Mouse (Mus musculus): ENCODE measurements around the gene Exoc3l4. TPM values are rescaled to one million over a fixed set of nuclear protein-coding genes. Genes with fewer than 3 reads are reported as not detected.

Exoc3l4 gene
- polyA plus RNA-seq, 1 experiment from 2014 or later, result 11.3 TPM

DNA sequence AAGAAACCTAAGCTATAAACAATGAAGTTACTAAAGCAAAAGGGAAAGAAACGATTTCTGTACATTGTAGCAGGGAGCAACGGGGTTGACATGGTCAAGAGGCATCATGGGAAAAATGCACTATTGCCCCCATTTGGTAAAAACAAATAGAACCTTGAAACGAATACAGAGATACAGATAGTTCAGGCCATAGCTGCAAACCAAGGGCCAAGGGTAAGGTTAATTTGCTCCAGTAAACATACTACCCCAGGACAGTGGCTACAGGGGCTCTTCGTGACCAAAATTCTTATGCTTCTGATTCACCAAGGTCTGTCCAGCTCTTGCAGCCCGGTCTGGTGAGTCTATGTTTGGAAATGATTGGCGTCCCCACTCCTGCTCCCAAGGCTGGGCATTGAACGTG is 46.8 kb downstream of the Exoc3l4 start:
- 77% methylated on average over 7 of the region's 7 CpGs for WGBS (ENCODE audit: insufficient replicate concordance)
- Histone ChIP-seq H3K27me3 (ENCODE audit: control insufficient read depth, insufficient read depth, low read length) (peaks cover 5% of the 10 kb centered on the region; the same call in 1 of the 2 replicates), H3K4me3 (ENCODE audit: low read depth, low read length) (no peak overlapping the region), H3K4me1 (ENCODE audit: control insufficient read depth, insufficient read depth, low read length) (peaks cover 12% of the 10 kb centered on the region), H3K4me2 (no peak overlapping the region), H3K27ac (ENCODE audit: low read depth, low read length) (no peak overlapping the region), H3K36me3 (ENCODE audit: control insufficient read depth, insufficient read depth, low read length) (no peaks in the 10 kb centered on the region), H3K9me3 (replicated peaks; ENCODE audit: control insufficient read depth, low read length) (no peaks in the 10 kb centered on the region), H3K9ac (ENCODE audit: low read depth, low read length) (no peak overlapping the region)
- ATAC-seq (replicated peaks; ENCODE audit: insufficient number of reproducible peaks, low FRiP score, low TSS enrichment), result no peak

DNA sequence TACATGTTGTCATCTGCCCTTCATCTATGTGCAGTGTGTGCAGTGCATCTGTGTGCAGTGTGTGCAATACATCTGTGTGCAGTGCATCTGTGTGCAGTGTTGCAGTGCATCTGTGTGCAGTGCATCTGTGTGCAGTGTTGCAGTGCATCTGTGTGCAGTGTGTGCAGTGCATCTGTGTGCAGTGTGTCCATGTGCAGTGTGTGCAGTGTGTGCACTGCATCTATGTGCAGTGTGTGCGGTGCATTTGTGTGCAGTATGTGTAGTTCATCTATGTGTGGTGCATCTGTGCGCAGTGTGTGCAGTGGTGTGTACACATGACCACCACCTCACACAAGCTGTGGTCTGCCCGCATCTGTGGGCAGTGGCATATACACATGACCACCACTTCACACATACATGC is 49.6 kb downstream of the Exoc3l4 start:
- H3K4me3 ChIP-seq (ENCODE audit: low read depth, low read length), result no peak overlapping the region
- H3K36me3 ChIP-seq (ENCODE audit: control insufficient read depth, insufficient read depth, low read length), result no peaks in the 10 kb centered on the region
- WGBS (ENCODE audit: insufficient replicate concordance), result 90% methylated on average over 3 of the region's 3 CpGs
- H3K9me3 ChIP-seq (replicated peaks; ENCODE audit: control insufficient read depth, low read length), result no peaks in the 10 kb centered on the region
- no peak overlapping the region for H3K9ac ChIP-seq (ENCODE audit: low read depth, low read length)
- no peaks in the 10 kb centered on the region for H3K27me3 ChIP-seq (ENCODE audit: control insufficient read depth, insufficient read depth, low read length)
- H3K4me1 ChIP-seq (ENCODE audit: control insufficient read depth, insufficient read depth, low read length), result peaks cover 4% of the 10 kb centered on the region
- ATAC-seq (replicated peaks; ENCODE audit: insufficient number of reproducible peaks, low FRiP score, low TSS enrichment), result no peak
- no peak overlapping the region for H3K4me2 ChIP-seq
- no peak overlapping the region for H3K27ac ChIP-seq (ENCODE audit: low read depth, low read length)

DNA sequence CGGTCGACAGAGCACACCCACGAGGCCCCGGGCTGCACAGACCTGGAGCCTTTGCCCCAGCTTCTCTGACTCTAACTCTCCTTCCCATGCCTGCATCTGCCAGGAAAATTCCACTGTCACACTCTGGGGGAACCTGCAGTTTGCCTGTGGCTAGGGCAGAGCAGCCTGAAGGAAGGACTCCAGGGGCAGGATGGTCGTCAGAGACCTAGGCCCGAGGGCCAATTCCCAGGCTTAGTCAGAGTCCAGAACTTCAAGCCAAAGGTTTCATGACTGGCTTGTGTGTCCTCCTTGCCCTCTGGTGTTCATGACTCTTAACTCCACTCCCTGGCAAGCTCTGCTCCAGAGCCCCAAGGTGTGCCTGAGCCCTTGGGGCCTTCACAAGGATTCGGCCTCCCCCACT is 51.4 kb downstream of the Exoc3l4 start:
- Histone ChIP-seq H3K4me1 (ENCODE audit: control insufficient read depth, insufficient read depth, low read length) (no peaks in the 10 kb centered on the region), H3K9me3 (replicated peaks; ENCODE audit: control insufficient read depth, low read length) (no peaks in the 10 kb centered on the region), H3K9ac (ENCODE audit: low read depth, low read length) (no peak overlapping the region), H3K4me3 (ENCODE audit: low read depth, low read length) (no peak overlapping the region), H3K4me2 (no peak overlapping the region), H3K27me3 (ENCODE audit: control insufficient read depth, insufficient read depth, low read length) (no peaks in the 10 kb centered on the region), H3K27ac (ENCODE audit: low read depth, low read length) (no peak overlapping the region), H3K36me3 (ENCODE audit: control insufficient read depth, insufficient read depth, low read length) (no peaks in the 10 kb centered on the region)
- no peak for ATAC-seq (replicated peaks; ENCODE audit: insufficient number of reproducible peaks, low FRiP score, low TSS enrichment)
- 78% methylated on average over 7 of the region's 7 CpGs for WGBS (ENCODE audit: insufficient replicate concordance)

DNA sequence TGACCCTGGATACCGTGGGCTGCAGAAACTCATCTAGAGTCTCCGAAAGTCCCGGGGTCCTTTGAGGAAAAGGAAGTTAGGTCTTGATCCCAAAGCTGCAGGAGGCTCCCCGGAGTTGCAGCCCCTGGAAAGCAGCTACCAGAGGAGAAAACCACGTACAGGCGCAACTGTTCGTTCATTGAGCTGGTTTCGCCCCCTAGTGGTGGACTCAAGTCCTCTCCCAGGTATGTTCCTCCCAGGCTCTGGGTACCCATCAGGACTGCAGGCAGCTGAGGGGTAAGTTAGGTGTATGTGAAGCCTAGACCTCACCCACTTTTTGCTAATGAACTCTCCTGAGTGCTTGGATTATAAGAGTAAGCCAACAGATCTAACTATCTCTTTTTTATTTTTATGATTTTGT is 52.7 kb downstream of the Exoc3l4 start:
- Histone ChIP-seq H3K4me2 (no peak overlapping the region), H3K4me1 (ENCODE audit: control insufficient read depth, insufficient read depth, low read length) (no peaks in the 10 kb centered on the region), H3K27me3 (ENCODE audit: control insufficient read depth, insufficient read depth, low read length) (no peaks in the 10 kb centered on the region), H3K9ac (ENCODE audit: low read depth, low read length) (no peak overlapping the region), H3K36me3 (ENCODE audit: control insufficient read depth, insufficient read depth, low read length) (no peaks in the 10 kb centered on the region), H3K4me3 (ENCODE audit: low read depth, low read length) (no peak overlapping the region), H3K27ac (ENCODE audit: low read depth, low read length) (no peak overlapping the region), H3K9me3 (replicated peaks; ENCODE audit: control insufficient read depth, low read length) (no peaks in the 10 kb centered on the region)
- ATAC-seq (replicated peaks; ENCODE audit: insufficient number of reproducible peaks, low FRiP score, low TSS enrichment), result 0 out of 2 replicates have a peak, but pooled peaks have one; percentile 52
- 11% methylated on average over 8 of the region's 8 CpGs for WGBS (ENCODE audit: insufficient replicate concordance)

DNA sequence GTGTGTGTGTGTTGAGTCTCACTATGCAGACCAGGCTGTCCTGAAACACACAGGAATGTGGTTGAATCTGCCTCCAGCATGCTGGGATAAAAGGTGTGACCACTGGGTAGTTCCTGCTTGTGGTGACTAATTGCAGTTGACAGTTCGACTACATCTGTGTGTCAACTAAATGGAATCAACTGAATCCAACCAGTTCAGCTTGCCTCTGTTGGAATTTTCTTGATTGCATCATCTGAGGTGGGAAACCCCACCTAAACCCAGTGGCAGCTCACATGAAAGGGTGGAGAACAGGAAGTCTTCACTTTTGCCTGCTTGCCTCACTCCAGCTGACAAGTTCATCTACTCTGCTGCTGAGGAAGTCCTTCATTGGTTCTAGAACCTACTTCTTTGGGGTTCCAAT is 54.3 kb downstream of the Exoc3l4 start:
- 58% methylated on average over 1 of the region's 1 CpGs for WGBS (ENCODE audit: insufficient replicate concordance)
- no peak overlapping the region for H3K4me3 ChIP-seq (ENCODE audit: low read depth, low read length)
- H3K4me1 ChIP-seq (ENCODE audit: control insufficient read depth, insufficient read depth, low read length), result no peaks in the 10 kb centered on the region
- no peaks in the 10 kb centered on the region for H3K9me3 ChIP-seq (replicated peaks; ENCODE audit: control insufficient read depth, low read length)
- no peaks in the 10 kb centered on the region for H3K27me3 ChIP-seq (ENCODE audit: control insufficient read depth, insufficient read depth, low read length)
- H3K9ac ChIP-seq (ENCODE audit: low read depth, low read length), result no peak overlapping the region
- H3K36me3 ChIP-seq (ENCODE audit: control insufficient read depth, insufficient read depth, low read length), result no peaks in the 10 kb centered on the region
- no peak overlapping the region for H3K27ac ChIP-seq (ENCODE audit: low read depth, low read length)
- no peak overlapping the region for H3K4me2 ChIP-seq
- ATAC-seq (replicated peaks; ENCODE audit: insufficient number of reproducible peaks, low FRiP score, low TSS enrichment), result no peak

DNA sequence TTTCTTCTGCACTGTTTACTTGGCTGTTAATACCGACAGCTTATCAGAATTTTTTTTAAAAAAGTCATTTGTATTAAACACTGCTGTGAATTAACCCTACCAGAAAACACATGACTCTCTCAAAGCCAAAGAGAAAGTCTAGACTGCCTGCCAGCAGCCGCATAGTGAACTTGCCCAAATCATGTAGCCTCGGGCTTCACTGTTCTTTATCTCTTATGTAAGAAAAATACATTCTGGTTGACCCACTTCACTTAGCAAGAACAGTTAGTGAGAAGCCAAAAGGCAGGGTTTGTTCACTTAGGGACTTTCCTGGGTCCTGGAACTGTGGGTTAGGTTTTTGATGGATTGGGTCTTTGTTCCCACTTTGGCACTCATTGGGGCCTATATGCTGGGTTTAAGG is 54.9 kb downstream of the Exoc3l4 start:
- H3K36me3 ChIP-seq (ENCODE audit: control insufficient read depth, insufficient read depth, low read length), result no peaks in the 10 kb centered on the region
- no peak overlapping the region for H3K9ac ChIP-seq (ENCODE audit: low read depth, low read length)
- ATAC-seq (replicated peaks; ENCODE audit: insufficient number of reproducible peaks, low FRiP score, low TSS enrichment), result no peak
- H3K4me3 ChIP-seq (ENCODE audit: low read depth, low read length), result no peak overlapping the region
- WGBS (ENCODE audit: insufficient replicate concordance), result 66% methylated on average over 3 of the region's 3 CpGs
- no peaks in the 10 kb centered on the region for H3K27me3 ChIP-seq (ENCODE audit: control insufficient read depth, insufficient read depth, low read length)
- H3K4me1 ChIP-seq (ENCODE audit: control insufficient read depth, insufficient read depth, low read length), result no peaks in the 10 kb centered on the region
- H3K9me3 ChIP-seq (replicated peaks; ENCODE audit: control insufficient read depth, low read length), result no peaks in the 10 kb centered on the region
- no peak overlapping the region for H3K27ac ChIP-seq (ENCODE audit: low read depth, low read length)
- no peak overlapping the region for H3K4me2 ChIP-seq

DNA sequence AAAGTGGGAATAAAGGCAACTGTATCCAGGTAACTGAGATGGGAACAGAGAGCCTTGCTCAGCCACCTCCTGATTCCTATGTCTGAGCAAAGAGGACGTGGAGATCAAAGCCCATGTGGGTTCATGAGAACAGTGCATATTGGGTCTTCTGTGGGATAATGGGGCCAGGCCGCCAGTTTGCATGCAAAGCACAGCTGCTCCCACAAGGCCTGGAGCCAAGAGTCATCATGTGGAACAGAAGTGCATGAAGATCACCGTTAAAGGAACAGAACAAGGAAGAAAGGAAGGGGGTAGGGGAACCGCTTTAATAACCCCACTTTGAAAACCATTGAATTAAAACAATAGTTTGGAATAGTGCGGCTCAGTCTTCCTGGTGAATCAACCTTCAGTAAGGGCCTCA is 56.1 kb downstream of the Exoc3l4 start:
- Histone ChIP-seq H3K9me3 (replicated peaks; ENCODE audit: control insufficient read depth, low read length) (no peaks in the 10 kb centered on the region), H3K36me3 (ENCODE audit: control insufficient read depth, insufficient read depth, low read length) (no peaks in the 10 kb centered on the region), H3K4me2 (no peak overlapping the region), H3K4me1 (ENCODE audit: control insufficient read depth, insufficient read depth, low read length) (no peaks in the 10 kb centered on the region), H3K27ac (ENCODE audit: low read depth, low read length) (no peak overlapping the region), H3K4me3 (ENCODE audit: low read depth, low read length) (no peak overlapping the region), H3K27me3 (ENCODE audit: control insufficient read depth, insufficient read depth, low read length) (no peaks in the 10 kb centered on the region), H3K9ac (ENCODE audit: low read depth, low read length) (no peak overlapping the region)
- no peak for ATAC-seq (replicated peaks; ENCODE audit: insufficient number of reproducible peaks, low FRiP score, low TSS enrichment)
- WGBS (ENCODE audit: insufficient replicate concordance), result 75% methylated on average over 5 of the region's 5 CpGs

DNA sequence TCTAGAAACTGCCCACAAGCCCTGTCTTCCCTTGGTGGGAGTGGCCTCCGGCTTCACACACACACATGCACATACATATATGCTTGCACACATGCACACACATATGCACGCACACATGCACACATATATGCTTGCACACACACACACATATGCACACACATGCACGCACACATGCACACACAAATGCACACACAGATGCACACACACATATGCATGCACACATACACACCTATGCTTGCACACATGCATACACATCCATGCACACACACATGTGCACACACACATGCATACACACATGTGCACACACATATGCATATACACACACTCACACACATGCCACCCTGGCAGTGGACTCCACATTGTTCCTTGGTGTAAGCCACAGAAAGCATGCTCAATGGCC is 57.6 kb downstream of the Exoc3l4 start:
- no peak for ATAC-seq (replicated peaks; ENCODE audit: insufficient number of reproducible peaks, low FRiP score, low TSS enrichment)
- Histone ChIP-seq H3K36me3 (ENCODE audit: control insufficient read depth, insufficient read depth, low read length) (no peaks in the 10 kb centered on the region), H3K27ac (ENCODE audit: low read depth, low read length) (no peak overlapping the region), H3K9me3 (replicated peaks; ENCODE audit: control insufficient read depth, low read length) (no peaks in the 10 kb centered on the region), H3K4me2 (no peak overlapping the region), H3K9ac (ENCODE audit: low read depth, low read length) (no peak overlapping the region), H3K27me3 (ENCODE audit: control insufficient read depth, insufficient read depth, low read length) (no peaks in the 10 kb centered on the region), H3K4me1 (ENCODE audit: control insufficient read depth, insufficient read depth, low read length) (no peaks in the 10 kb centered on the region), H3K4me3 (ENCODE audit: low read depth, low read length) (no peak overlapping the region)
- WGBS (ENCODE audit: insufficient replicate concordance), result 80% methylated on average over 3 of the region's 3 CpGs

DNA sequence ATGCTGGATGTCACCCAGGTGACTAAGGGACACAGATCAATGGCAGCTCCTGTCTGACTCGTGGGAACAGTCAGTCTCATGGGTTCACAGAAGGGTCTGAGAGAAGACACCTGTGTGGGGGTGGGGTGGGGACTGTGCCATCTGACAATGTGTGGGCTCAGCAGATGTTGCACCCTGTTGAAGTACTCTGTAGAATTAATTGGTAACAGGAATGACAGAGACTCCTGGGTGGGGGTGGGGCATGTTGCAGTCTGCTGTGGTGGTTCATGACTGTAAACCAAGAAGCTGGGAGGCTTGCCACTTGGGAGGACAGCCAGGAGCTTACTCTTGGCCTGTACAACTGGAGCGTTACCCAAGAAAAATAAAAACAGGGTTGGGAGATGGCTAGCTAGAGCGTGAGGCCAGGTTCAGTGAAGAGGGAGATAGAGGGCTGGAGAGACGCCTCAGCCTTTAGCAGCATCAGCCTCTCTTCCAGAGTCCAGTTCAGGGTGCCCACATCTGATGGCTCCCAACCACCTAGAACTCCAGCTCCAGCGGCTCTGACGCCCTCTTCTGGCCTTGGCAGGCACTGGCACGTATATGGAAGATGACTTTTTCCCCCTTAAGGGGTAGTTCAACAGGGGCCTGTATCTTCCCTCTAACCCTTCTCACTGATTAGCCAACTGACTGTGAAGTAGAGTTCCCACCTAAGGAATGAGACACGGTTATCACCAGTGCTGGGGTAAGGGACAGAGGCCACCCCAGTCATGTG is 58.3 kb downstream of the Exoc3l4 start:
- Histone ChIP-seq H3K9me3 (replicated peaks; ENCODE audit: control insufficient read depth, low read length) (no peaks in the 10 kb centered on the region), H3K9ac (ENCODE audit: low read depth, low read length) (no peak overlapping the region), H3K27ac (ENCODE audit: low read depth, low read length) (no peak overlapping the region), H3K4me3 (ENCODE audit: low read depth, low read length) (no peak overlapping the region), H3K4me2 (no peak overlapping the region), H3K4me1 (ENCODE audit: control insufficient read depth, insufficient read depth, low read length) (no peaks in the 10 kb centered on the region), H3K36me3 (ENCODE audit: control insufficient read depth, insufficient read depth, low read length) (no peaks in the 10 kb centered on the region), H3K27me3 (ENCODE audit: control insufficient read depth, insufficient read depth, low read length) (no peaks in the 10 kb centered on the region)
- ATAC-seq (replicated peaks; ENCODE audit: insufficient number of reproducible peaks, low FRiP score, low TSS enrichment), result no peak
- WGBS (ENCODE audit: insufficient replicate concordance), result 50% methylated on average over 8 of the region's 8 CpGs

Data from heart, embryonic 11.5 days (tissue).